Comparison of ENCODE assay signal across 18 mouse cellular contexts in genomic region chr1:56963291-56963690, GRCm38 (mm10). TPM values are rescaled to one million over a fixed set of nuclear protein-coding genes. Genes with fewer than 3 reads are reported as not detected.
DNase-seq lines count a peak whose midpoint lies in the region; ATAC-seq lines count a peak whose summit lies in the region.
"Had no signal": no experiment of that assay in that cellular context is flagged by ENCODE, and none has a peak within 500 bp of the region (broad histone marks: within the 10 kb centered on the region; RNA-seq: fewer than 3 reads in every experiment).

No protein-coding gene starts in this region.

- WGBS in forebrain, embryonic 14.5 days = 72% methylated on average over 4 of the region's 4 CpGs
- WGBS in forebrain, embryonic 13.5 days = 76% methylated on average over 4 of the region's 4 CpGs
- whole genome bisulfite sequencing in neural tube, embryonic 15.5 days = 80% methylated on average over 4 of the region's 4 CpGs
- 87% methylated on average over 4 of the region's 4 CpGs for WGBS in midbrain, embryonic 10.5 days

- H3K4me1 ChIP-seq in forebrain, embryonic 14.5 days (ENCODE audit: control insufficient read depth, insufficient read depth, low read length) = no peaks in the 10 kb centered on the region
- H3K4me1 ChIP-seq in forebrain, embryonic 13.5 days = peaks cover 3% of the 10 kb centered on the region
- H3K4me1 ChIP-seq in neural tube, embryonic 15.5 days = no peaks in the 10 kb centered on the region
- 0 out of 2 replicates have a peak, but pooled peaks cover 2% of the 10 kb centered on the region for H3K4me1 ChIP-seq in midbrain, embryonic 10.5 days
- H3K4me1 ChIP-seq: heart, embryonic 12.5 days; hindbrain, embryonic 15.5 days had no signal

- H3K4me3 ChIP-seq in forebrain, embryonic 14.5 days (ENCODE audit: low read depth, low read length) = no peak overlapping the region
- H3K4me3 ChIP-seq in forebrain, embryonic 13.5 days = no peak overlapping the region
- no peak overlapping the region for H3K4me3 ChIP-seq in neural tube, embryonic 15.5 days (replicated peaks)
- H3K4me3 ChIP-seq in midbrain, embryonic 10.5 days = no peak overlapping the region
- H3K4me3 ChIP-seq: heart, embryonic 12.5 days; hindbrain, embryonic 15.5 days had no signal

- no peak for ATAC-seq in forebrain, embryonic 14.5 days
- no peak for ATAC-seq in forebrain, embryonic 13.5 days
- ATAC-seq in common myeloid progenitor, adult 5-6 weeks (replicated peaks; ENCODE audit: low read depth, poor library complexity, severe bottlenecking) = peak; percentile 47; the same call in 1 of the 2 replicates
- peak; percentile 64 for ATAC-seq in megakaryocyte, adult 5-6 weeks (ENCODE audit: poor library complexity, severe bottlenecking)
- ATAC-seq in neural tube, embryonic 15.5 days (ENCODE audit: low FRiP score) = no peak
- ATAC-seq: intestine, embryonic 16.5 days had no signal

- no peak overlapping the region for H3K27ac ChIP-seq in forebrain, embryonic 14.5 days (ENCODE audit: low read depth, low read length)
- no peak overlapping the region for H3K27ac ChIP-seq in forebrain, embryonic 13.5 days
- H3K27ac ChIP-seq in neural tube, embryonic 15.5 days (replicated peaks) = no peak overlapping the region
- no peak overlapping the region for H3K27ac ChIP-seq in midbrain, embryonic 10.5 days (replicated peaks)
- H3K27ac ChIP-seq: hindbrain, embryonic 15.5 days had no signal

- no peak overlapping the region for H3K4me2 ChIP-seq in forebrain, embryonic 14.5 days (ENCODE audit: low read length)
- H3K4me2 ChIP-seq in forebrain, embryonic 13.5 days = no peak overlapping the region
- H3K4me2 ChIP-seq in neural tube, embryonic 15.5 days = no peak overlapping the region
- H3K4me2 ChIP-seq: heart, embryonic 12.5 days; hindbrain, embryonic 15.5 days had no signal

- H3K9me3 ChIP-seq in forebrain, embryonic 14.5 days (replicated peaks; ENCODE audit: control insufficient read depth, low read length) = no peaks in the 10 kb centered on the region
- no peaks in the 10 kb centered on the region for H3K9me3 ChIP-seq in forebrain, embryonic 13.5 days (replicated peaks)
- no peaks in the 10 kb centered on the region for H3K9me3 ChIP-seq in neural tube, embryonic 15.5 days (replicated peaks)
- no peaks in the 10 kb centered on the region for H3K9me3 ChIP-seq in midbrain, embryonic 10.5 days (replicated peaks)
- H3K9me3 ChIP-seq: heart, embryonic 12.5 days; hindbrain, embryonic 15.5 days had no signal

- peak; percentile 48 for DNase-seq in forebrain, embryonic 14.5 days (ENCODE audit: low spot score)
- peak; percentile 12 for DNase-seq in heart, adult 11 months
- no peak for DNase-seq in heart, postnatal 10 days
- no peak for DNase-seq in midbrain, embryonic 10.5 days (ENCODE audit: low spot score)
- DNase-seq: adrenal gland, postnatal 10 days; cerebellum, adult 11-12 months; cerebellum, adult 9-10 months; cerebellum, postnatal 25 days; gastrocnemius, postnatal 10 days; heart, postnatal 36 days had no signal

- H3K36me3 ChIP-seq in forebrain, embryonic 14.5 days (ENCODE audit: control insufficient read depth, insufficient read depth, low read length) = no peaks in the 10 kb centered on the region
- no peaks in the 10 kb centered on the region for H3K36me3 ChIP-seq in forebrain, embryonic 13.5 days (ENCODE audit: poor library complexity, severe bottlenecking)
- no peaks in the 10 kb centered on the region for H3K36me3 ChIP-seq in neural tube, embryonic 15.5 days
- no peaks in the 10 kb centered on the region for H3K36me3 ChIP-seq in midbrain, embryonic 10.5 days
- H3K36me3 ChIP-seq: heart, embryonic 12.5 days; hindbrain, embryonic 15.5 days had no signal

- intact Hi-C loops in heart, postnatal 10 days (cut with DNase I) = no loop called here

- H3K9ac ChIP-seq in forebrain, embryonic 14.5 days (ENCODE audit: low read length) = no peak overlapping the region
- H3K9ac ChIP-seq in forebrain, embryonic 13.5 days = no peak overlapping the region
- H3K9ac ChIP-seq in neural tube, embryonic 15.5 days (replicated peaks) = no peak overlapping the region
- H3K9ac ChIP-seq: heart, embryonic 12.5 days; hindbrain, embryonic 15.5 days had no signal

- no peaks in the 10 kb centered on the region for H3K27me3 ChIP-seq in forebrain, embryonic 14.5 days (replicated peaks; ENCODE audit: control insufficient read depth, insufficient read depth, low read length)
- H3K27me3 ChIP-seq in forebrain, embryonic 13.5 days = peaks cover 5% of the 10 kb centered on the region; the same call in 1 of the 2 replicates
- H3K27me3 ChIP-seq in neural tube, embryonic 15.5 days (replicated peaks) = peaks cover 12% of the 10 kb centered on the region
- H3K27me3 ChIP-seq in midbrain, embryonic 10.5 days (ENCODE audit: low read depth, poor library complexity, severe bottlenecking) = peaks cover 23% of the 10 kb centered on the region

RNA-seq across cellular contexts. Expression of gene Satb2, which starts 15.2 kb away (rescaled TPM):
- 20.1 and 40.6 TPM in 2 replicates for polyA plus RNA-seq in forebrain, embryonic 14.5 days (2014; fragmentation: Nextera tagmentation; extraction: Ambion mirVana)
- 5.5 and 10.2 TPM in 2 replicates for polyA plus RNA-seq in forebrain, embryonic 13.5 days (2015; fragmentation: Nextera tagmentation; extraction: Ambion mirVana)
- under 1 TPM; 0.52 to 0.74 TPM for total RNA-seq in heart, postnatal 10 days (2021)
- 0.46 and 0.49 TPM in 2 replicates for total RNA-seq in common myeloid progenitor, adult 5-6 weeks (2017)
- 1.1 and 1.2 TPM in 2 replicates for total RNA-seq in megakaryocyte, adult 5-6 weeks (2015)
- total RNA-seq in megakaryocyte, adult 5-6 weeks (2017) = 0.29 and 0.98 TPM in 2 replicates
- polyA plus RNA-seq in neural tube, embryonic 15.5 days (2015; fragmentation: Nextera tagmentation; extraction: Ambion mirVana) = 1.2 and 1.7 TPM in 2 replicates
- 0.81 and 1.1 TPM in 2 replicates for polyA plus RNA-seq in midbrain, embryonic 10.5 days (2016; fragmentation: Nextera tagmentation; extraction: Ambion mirVana)
- total RNA-seq: MEL had no signal

Comparison
In these comparisons a context has a peak if more than half of its experiments do, and no peak if none do; other contexts are left out.
1. DNase-seq: peak in forebrain, embryonic 14.5 days (single experiment) and heart, adult 11 months (single experiment); none in heart, postnatal 10 days (0 of 2) and midbrain, embryonic 10.5 days (single experiment).
2. ATAC-seq: peak in common myeloid progenitor, adult 5-6 weeks (single experiment) and megakaryocyte, adult 5-6 weeks (single experiment); none in forebrain, embryonic 14.5 days (single experiment), forebrain, embryonic 13.5 days (single experiment) and neural tube, embryonic 15.5 days (single experiment).